Mouse (Mus musculus): Measurements from ENCODE around the gene B3galt4.

GRCm38 (mm10) chr17:33938783-33939182 is 12.5 kb downstream of the B3galt4 start:
- TF ChIP-seq CTCF (IDR thresholded peaks at IDR 0.05; ENCODE audit: low read depth) (no peak), EP300 (IDR thresholded peaks at IDR 0.05; ENCODE audit: low read depth) (no peak)

Data from heart, postnatal 0 days (tissue).